Mouse (Mus musculus) kidney, adult 2 months (tissue): ENCODE results near the gene Jmjd6.

Experiments used
- CTCF ChIP-seq: fragments of 200-500 bp; conservative IDR thresholded peaks from 2 replicates; pipeline ENCODE4 v1.5.1; 2011; ENCODE audit warnings: low read depth, mild to moderate bottlenecking, control low read depth, low read length, moderate library complexity, mixed read lengths; ENCODE audit not compliant: insufficient read depth, insufficient read length
- POLR2A ChIP-seq: fragments of 200-500 bp; IDR thresholded peaks from one replicate; pipeline ENCODE4 v1.6.1; 2011; ENCODE audit warnings: low read depth, low read length, control low read depth

GRCm38 (mm10) chr11:116823255-116823654, 20.0 kb downstream of the Jmjd6 start:
- TF ChIP-seq CTCF (no peak), POLR2A (no peak)
